Mouse (Mus musculus) adrenal gland, postnatal 36 days (tissue): ENCODE data around the gene App. TPM values are rescaled to one million over a fixed set of nuclear protein-coding genes. Genes with fewer than 3 reads are reported as not detected.

ENCODE experiments used
- DNase-seq, 2 experiments: peaks; one replicate each; pipeline ENCODE4 v3.0.0; 2021; ENCODE audit warnings: mixed read lengths in 1 of 2
- total RNA-seq, 2 experiments: library from RNA; stranded (reverse); gene quantifications; 2 replicates each; pipeline ENCODE4 v1.2.3; 2021

App gene
- total RNA-seq, 2 experiments from 2014 or later: 345 to 351 TPM

DNA sequence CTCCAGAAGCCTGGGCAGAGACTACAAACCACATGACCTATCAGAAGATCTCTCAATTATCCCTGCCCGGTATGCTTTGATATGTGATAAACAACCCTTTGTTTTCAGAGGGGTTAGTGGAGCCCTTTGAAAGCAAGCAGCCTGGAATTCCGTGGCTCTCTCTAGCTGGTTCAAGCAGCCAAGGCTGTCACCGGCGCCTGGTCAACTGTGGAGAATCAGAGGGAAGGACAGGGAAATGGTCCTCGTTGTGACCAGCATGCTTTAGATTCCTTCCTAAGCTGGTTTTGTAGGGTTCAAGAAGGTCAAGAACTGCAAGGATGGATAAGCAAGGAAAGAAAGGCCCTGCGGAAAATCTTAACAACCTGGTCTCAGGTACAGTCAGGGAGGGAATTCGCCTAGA, 21.9 kb downstream of the App start:
- DNase-seq: no peak

GRCm38 (mm10) chr16:85150902-85151301, 22.7 kb downstream of the App start:
- no peak for DNase-seq

DNA sequence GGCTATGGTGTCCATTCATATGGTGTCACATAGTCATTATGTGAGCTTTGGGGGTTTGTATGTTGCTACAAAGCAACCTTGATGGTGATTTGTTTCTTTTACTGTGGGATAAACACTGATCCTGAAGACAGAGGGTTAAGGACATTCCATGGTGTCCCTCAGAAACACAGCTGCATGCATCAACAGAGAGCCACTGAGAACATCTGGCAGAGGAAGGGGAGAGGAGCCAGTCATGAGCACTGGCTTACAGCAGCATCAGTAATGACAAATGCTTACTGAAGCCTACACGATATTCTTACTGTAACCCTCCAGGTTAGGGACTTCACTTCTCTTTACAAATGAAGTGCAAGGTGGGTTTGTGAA, 24.1 kb downstream of the App start:
- no peak for DNase-seq

DNA sequence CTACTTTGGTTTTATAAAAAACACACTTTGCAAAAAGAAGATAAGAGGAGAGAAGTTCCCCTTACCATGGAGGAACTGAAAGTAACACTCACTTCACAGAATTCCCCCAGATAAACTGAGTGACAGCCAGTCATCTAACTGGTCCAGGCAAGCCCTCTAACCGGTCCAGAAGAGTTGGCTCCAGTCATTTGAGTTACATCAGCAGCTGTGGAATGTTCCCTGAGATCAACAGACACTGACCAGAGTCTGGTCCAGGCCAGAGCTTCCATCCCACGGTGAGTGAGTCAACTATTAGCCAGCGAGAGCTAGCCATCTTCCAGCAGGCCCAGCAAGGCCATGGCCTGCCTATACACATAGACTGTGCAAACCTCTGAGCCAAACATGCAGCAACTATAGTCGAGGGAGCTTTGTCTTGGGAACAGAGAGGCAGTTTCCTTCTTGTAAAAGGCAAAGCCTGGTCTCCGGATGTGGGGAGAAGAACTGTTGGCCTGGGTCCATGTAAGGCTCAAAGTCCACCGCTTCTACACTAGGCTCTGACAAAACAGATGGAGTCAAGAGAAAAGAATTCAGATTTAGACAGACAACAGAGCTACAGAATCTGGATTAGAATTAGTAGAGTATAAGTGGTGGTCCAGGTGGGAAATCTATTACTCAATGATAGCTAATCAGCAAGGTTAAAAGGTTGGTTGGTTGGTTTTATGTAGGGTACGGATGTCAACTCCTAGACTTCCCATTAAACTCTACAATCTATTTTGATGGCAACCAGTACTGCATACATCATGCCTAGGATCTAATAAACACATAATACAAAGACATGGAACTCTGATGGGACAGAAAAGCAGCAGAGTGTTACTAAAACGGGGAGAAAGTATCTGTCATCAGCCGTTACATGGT, 24.7 kb downstream of the App start:
- DNase-seq: peak; percentile 67 to 75

DNA sequence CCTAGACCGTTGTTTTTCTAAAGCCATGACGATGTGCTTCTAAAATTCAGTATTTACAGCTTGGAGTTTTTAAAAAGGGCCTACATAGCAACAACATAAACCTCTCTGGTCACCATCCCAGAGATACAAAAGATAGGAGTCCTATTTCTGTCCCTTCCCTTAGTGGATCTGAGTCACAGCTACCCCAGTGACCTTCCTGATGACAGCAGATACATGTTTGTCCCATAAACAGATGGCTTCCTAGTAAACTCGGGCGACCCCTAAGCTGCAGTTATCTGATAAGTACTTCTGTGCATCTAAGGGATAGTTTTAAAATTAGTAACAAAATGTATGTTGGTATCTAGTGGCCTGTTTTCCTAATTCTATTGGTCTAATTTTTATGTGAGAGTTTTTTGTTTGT, 26.1 kb downstream of the App start:
- DNase-seq: peak in 1 of 2 experiments; percentile 31

- DNase-seq: no peak
These were observed 27.8 kb downstream of the App start for GRCm38 (mm10) chr16:85145771-85146178.

GRCm38 (mm10) chr16:85145369-85145768, 28.2 kb downstream of the App start:
- no peak for DNase-seq

DNA sequence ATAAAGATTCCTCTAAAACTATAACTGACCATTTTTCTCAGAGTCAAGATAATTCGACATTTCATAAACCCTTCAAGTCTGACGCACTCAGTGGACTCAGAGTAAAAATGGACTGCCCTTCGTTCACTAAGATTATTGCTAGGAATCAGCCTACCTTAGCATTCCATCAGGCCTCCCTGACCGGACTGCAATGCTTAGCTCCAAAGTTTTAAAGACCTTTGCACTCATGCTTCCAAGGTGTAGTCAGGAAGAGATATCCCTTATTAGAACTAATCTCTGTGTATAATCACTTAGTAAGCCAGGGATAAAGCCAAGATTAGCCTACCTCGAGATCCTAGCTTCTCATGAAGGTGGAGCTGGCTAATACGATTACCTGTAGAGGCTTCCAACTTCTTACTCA, 29.2 kb downstream of the App start:
- DNase-seq: no peak

DNA sequence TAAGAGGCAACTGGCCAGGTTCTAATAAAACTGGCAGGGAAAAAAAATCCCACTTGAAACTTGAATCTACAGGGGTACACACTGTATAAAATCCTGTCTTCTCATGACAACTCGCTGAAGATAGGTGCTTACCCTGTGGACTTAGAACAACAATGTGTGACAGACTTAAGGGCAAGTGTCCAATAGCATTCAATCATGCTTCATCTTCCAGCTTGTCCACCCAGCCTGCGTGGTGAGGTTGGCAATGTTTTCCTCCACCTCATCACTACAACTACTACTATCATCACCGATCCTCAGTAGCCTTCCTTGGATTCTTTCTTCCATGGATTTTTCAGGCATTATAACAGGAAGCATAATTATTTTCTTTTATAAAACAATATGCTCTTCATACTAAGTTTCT, 29.7 kb downstream of the App start:
- DNase-seq: no peak

GRCm38 (mm10) chr16:85143188-85143587, 30.4 kb downstream of the App start:
- no peak for DNase-seq

GRCm38 (mm10) chr16:85141404-85141803, 32.2 kb downstream of the App start:
- no peak for DNase-seq

DNA sequence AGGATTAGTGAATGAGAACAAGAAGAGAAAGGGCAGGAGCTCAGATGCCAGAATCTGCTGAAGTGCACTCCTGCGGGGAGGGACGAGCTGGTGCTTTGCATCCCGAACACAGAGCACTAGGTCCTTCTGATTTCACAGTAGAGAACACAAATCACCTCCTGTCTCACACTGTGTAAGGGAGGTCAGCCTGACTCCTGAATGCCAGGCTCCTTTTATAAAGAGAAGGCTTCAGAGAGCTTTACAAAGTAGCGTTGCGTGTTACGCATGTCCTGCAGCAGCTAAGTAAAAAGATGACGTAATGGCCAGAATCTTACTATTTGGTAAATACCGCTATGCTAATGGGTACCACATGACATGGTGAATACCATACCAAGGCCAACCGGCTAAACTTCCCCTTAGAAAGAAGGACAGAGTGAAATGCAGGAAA, 34.4 kb downstream of the App start:
- DNase-seq: peak; percentile 37 to 52

- peak; percentile 73 to 81 for DNase-seq
These were observed 36.2 kb downstream of the App start for GRCm38 (mm10) chr16:85137348-85137747.

- no peak for DNase-seq
These were observed 37.5 kb downstream of the App start for GRCm38 (mm10) chr16:85136046-85136445.

DNA sequence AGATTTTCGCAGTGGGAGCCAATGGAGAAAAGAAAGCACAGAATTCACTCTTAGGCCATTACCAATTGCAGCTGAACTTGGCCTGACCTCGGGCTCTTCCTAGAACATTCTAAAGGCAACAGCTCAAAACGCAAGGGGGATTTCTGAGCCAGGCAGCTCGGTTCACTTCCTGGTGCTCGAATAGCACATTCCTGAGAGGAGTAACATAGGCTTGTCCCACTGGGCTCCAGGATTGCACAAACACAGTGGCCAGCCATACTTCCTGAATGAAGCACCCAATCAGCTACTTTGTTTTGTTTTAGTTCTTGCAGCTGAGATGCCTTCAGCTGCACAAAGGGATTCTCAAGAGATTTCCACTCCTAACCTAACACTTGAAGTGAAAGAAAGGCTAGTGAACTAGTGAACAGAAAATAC, 40.1 kb downstream of the App start:
- peak in 1 of 2 experiments; percentile 59 for DNase-seq

GRCm38 (mm10) chr16:85133057-85133456, 40.5 kb downstream of the App start:
- no peak for DNase-seq

DNA sequence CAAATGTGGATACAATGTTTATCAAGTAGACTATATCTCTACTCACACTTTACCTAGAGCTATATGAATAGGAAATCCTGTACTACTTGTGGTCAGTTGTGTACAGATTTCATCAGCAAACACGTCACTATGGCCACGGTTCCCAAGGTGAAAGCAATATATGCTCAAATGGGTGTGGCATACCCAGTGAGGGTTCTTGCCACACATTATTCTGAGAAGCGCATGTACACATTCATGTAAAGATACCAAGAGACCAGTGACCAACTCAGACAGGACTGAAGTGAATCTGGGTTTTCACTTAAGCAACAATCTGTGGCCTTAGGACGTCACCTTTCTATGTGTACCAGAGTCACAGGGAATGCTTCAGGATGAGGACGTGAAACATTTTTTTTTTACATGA, 41.4 kb downstream of the App start:
- DNase-seq: no peak

DNA sequence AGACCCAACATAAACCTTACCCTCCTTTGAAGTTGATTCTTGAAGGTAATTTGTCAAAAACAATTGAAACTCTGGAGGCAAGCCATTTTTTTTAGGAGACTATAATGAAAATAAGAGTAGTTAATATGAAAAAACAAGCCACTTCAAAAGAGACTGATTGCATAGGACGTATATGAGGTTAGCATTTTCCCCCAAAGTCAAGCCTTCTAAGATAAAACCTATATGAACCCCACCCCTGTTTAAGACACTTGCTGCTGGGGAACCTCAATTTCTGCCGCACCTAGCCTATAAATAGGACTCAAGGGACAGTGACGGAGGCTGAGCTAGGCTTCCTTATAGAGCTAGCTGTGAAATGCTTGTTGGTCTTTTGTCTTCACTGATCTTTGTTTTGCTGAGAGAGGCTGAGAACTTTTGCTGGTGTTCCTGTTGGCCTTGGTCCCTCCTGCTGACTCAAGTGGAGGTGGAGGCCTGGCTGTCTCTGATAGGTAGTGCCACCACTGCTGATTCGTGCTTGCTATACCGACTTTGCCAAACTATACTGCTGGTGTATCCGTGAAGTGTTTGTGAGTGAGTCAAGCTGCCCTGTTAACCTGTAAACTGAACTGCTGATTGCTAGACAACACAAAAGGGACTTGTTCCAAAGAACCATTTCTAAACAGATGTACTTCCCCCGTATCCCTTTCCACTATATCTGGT, 42.6 kb downstream of the App start:
- no peak for DNase-seq

GRCm38 (mm10) chr16:85128693-85129657, 44.6 kb downstream of the App start:
- DNase-seq: no peak

- no peak for DNase-seq
These were observed 45.3 kb downstream of the App start for GRCm38 (mm10) chr16:85128347-85128664.

- no peak for DNase-seq
These were observed 45.8 kb downstream of the App start for GRCm38 (mm10) chr16:85127661-85128346.

- DNase-seq: no peak
These were observed 48.9 kb downstream of the App start for GRCm38 (mm10) chr16:85124649-85125048.
